Mouse (Mus musculus) CD4-positive helper T cell, adult 2 months (primary cell): ENCODE measurements around the gene Nat8f7.
"Not testable (repeated sequence)": the region's sequence is repeated elsewhere in the genome, so short reads cannot be mapped to it uniquely, and the experiment has no call there.

ENCODE experiments used
- DNase-seq: peaks from one replicate; pipeline ENCODE4 v3.0.0-alpha.2; 2012; ENCODE audit warnings: low read depth, missing footprints, low spot score

The Nat8f7 gene

GRCm38 (mm10) chr6:85713105-85713504 is at the start of gene Nat8f7:
Gene Nat8f7, minus strand, starts transcription at chr6:85713205.
- DNase-seq: not testable (repeated sequence)

GRCm38 (mm10) chr6:85762678-85763077 is 49.7 kb upstream of the Nat8f7 start:
- DNase-seq: not testable (repeated sequence)

- not testable (repeated sequence) for DNase-seq
Observed at GRCm38 (mm10) chr6:85755705-85756249, 42.8 kb upstream of the Nat8f7 start.

- not testable (repeated sequence) for DNase-seq
Observed at GRCm38 (mm10) chr6:85709607-85710006, 3.4 kb downstream of the Nat8f7 start.

DNA sequence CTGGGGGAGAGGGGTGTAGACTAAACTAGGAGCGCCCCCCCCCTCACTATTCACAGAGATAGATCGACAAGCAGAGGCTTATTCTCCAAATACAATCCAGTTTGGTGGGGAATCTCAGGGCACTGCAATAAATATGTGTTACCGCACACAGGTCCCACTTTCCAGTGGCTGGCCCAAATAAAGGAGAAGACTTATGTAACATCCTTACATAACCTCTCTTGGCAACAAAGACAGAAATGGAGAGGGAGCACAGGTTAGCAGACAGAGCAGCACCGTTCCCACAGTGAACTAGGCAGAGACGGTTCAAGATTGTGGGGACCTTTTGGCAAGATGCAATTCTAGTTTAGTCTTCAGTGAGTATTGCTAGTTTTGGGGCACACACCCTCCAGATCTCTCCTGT is 3.8 kb downstream of the Nat8f7 start:
- not testable (repeated sequence) for DNase-seq

DNA sequence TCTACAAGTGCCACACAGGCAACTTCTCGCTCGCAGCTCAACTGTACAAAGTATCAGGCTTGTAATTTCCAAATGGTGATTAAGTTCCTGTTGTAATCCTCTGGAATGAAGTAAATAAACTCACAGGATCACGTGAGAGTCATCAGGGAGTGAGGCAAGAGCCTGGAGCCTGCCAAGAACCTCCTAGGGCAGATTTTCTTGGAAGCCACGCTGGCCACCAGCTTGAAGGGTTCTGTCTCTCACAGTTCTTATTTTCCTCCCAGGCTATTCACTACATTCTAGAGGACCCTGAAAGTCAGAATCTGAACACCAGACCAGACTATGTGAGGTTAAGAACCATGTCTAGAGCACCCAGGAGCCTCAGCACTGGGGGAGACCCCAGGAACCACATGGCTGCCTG is 11.1 kb downstream of the Nat8f7 start:
- DNase-seq: not testable (repeated sequence)
